Mouse (Mus musculus): Measurements from ENCODE around the gene Zfp598. TPM values are rescaled to one million over a fixed set of nuclear protein-coding genes. Genes with fewer than 3 reads are reported as not detected.
A peak's percentile ranks its signal among the peaks of the same experiment; 100 is the strongest.
"Not testable (repeated sequence)": the region's sequence is repeated elsewhere in the genome, so short reads cannot be mapped to it uniquely, and the experiment has no call there.

The Zfp598 gene
- polyA plus RNA-seq, 1 experiment = not detected

DNA sequence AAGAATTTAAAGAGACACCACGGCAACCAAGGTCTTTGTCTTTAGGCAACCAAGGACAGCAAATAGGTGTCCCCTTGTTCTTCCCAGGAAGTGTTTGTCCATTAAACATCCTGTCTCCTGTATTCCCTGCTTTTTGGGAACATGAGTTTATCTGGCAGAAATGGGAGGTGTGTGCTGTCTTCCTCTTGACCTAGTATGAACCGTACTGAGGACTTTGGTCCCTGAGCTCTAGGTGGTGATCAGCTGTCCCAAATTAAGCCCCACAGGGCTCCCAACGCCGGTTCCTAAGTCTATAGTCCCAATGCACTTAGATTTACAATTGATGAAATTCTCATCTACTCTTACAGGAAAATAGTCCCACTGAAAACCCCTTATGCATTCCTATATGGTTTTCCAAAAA is 18.7 kb upstream of the Zfp598 start:
- TF ChIP-seq POLR2A (IDR thresholded peaks at IDR 0.05; ENCODE audit: insufficient read depth, low read depth, low read length) = no peak
- TF ChIP-seq CTCF (IDR thresholded peaks at IDR 0.05; ENCODE audit: insufficient read depth, low read depth, low read length) = no peak
- peak overlapping the region; percentile 76; the same call in 1 of the 2 replicates for H3K4me3 ChIP-seq (ENCODE audit: insufficient read depth, low read depth, low read length)
- 69% methylated on average over 4 of the region's 4 CpGs for WGBS
- H3K27ac ChIP-seq (ENCODE audit: insufficient read depth, low read depth, low read length) = peak overlapping the region; percentile 64; the same call in 1 of the 2 replicates
- H3K4me1 ChIP-seq (ENCODE audit: control insufficient read depth, insufficient read depth, low read length) = peaks cover 35% of the 10 kb centered on the region

DNA sequence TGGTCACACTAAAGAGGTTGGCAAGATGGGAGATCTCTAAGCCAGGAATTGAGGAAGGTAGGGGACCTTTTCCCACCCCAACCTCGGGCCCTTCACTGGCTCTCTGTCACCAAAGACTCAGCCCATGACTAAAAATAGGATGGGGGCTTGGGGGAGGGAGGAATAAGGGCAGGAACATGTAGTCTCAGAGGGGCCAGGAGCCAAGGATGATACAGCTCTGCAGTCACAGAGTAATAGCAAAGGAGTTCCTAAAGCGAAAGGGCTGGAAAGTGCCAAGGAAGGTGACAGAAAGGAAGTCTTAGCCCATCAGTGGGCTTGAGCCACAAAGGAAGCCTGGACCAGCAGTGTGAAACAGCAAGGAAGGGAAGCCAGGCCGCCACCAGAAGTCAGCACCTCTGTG is 17.7 kb upstream of the Zfp598 start:
- peaks cover 29% of the 10 kb centered on the region for H3K4me1 ChIP-seq (ENCODE audit: control insufficient read depth, insufficient read depth, low read length)
- no peak for TF ChIP-seq CTCF (IDR thresholded peaks at IDR 0.05; ENCODE audit: insufficient read depth, low read depth, low read length)
- no peak for TF ChIP-seq POLR2A (IDR thresholded peaks at IDR 0.05; ENCODE audit: insufficient read depth, low read depth, low read length)
- H3K27ac ChIP-seq (ENCODE audit: insufficient read depth, low read depth, low read length) = no peak overlapping the region
- 80% methylated on average over 3 of the region's 3 CpGs for WGBS
- H3K4me3 ChIP-seq (ENCODE audit: insufficient read depth, low read depth, low read length) = no peak overlapping the region

GRCm38 (mm10) chr17:24653967-24654710 is 15.3 kb upstream of the Zfp598 start:
- H3K4me1 ChIP-seq (ENCODE audit: control insufficient read depth, insufficient read depth, low read length) = peaks cover 24% of the 10 kb centered on the region
- WGBS = 3% methylated on average over 19 of the region's 19 CpGs
- TF ChIP-seq CTCF (IDR thresholded peaks at IDR 0.05; ENCODE audit: insufficient read depth, low read depth, low read length) (peak; percentile 94), POLR2A (IDR thresholded peaks at IDR 0.05; ENCODE audit: insufficient read depth, low read depth, low read length) (no peak)
- H3K4me3 ChIP-seq (ENCODE audit: insufficient read depth, low read depth, low read length) = peak overlapping the region; percentile 14
- no peak overlapping the region for H3K27ac ChIP-seq (ENCODE audit: insufficient read depth, low read depth, low read length)

GRCm38 (mm10) chr17:24654969-24655368 is 14.5 kb upstream of the Zfp598 start:
- Histone ChIP-seq H3K27ac (ENCODE audit: insufficient read depth, low read depth, low read length) (no peak overlapping the region), H3K4me1 (ENCODE audit: control insufficient read depth, insufficient read depth, low read length) (peaks cover 23% of the 10 kb centered on the region), H3K4me3 (ENCODE audit: insufficient read depth, low read depth, low read length) (no peak overlapping the region)
- WGBS = 83% methylated on average over 4 of the region's 4 CpGs
- TF ChIP-seq POLR2A (IDR thresholded peaks at IDR 0.05; ENCODE audit: insufficient read depth, low read depth, low read length) = no peak
- TF ChIP-seq CTCF (IDR thresholded peaks at IDR 0.05; ENCODE audit: insufficient read depth, low read depth, low read length) = no peak

- 3% methylated on average over 47 of the region's 47 CpGs for WGBS
- no peak within 1 kb of the TSS for H3K27ac ChIP-seq (ENCODE audit: insufficient read depth, low read depth, low read length)
- H3K4me3 ChIP-seq (ENCODE audit: insufficient read depth, low read depth, low read length) = 0 out of 2 replicates have a peak within 1 kb of the TSS, but pooled peaks have one; percentile 1
- peaks cover 15% of the 10 kb centered on the region for H3K4me1 ChIP-seq (ENCODE audit: control insufficient read depth, insufficient read depth, low read length)
- TF ChIP-seq CTCF (IDR thresholded peaks at IDR 0.05; ENCODE audit: insufficient read depth, low read depth, low read length) (no peak), POLR2A (IDR thresholded peaks at IDR 0.05; ENCODE audit: insufficient read depth, low read depth, low read length) (no peak)
Observed at GRCm38 (mm10) chr17:24658017-24658758, 11.3 kb upstream of the Zfp598 start, which contains the start of gene Npw. TSS of gene Npw (minus strand) at chr17:24658457.

DNA sequence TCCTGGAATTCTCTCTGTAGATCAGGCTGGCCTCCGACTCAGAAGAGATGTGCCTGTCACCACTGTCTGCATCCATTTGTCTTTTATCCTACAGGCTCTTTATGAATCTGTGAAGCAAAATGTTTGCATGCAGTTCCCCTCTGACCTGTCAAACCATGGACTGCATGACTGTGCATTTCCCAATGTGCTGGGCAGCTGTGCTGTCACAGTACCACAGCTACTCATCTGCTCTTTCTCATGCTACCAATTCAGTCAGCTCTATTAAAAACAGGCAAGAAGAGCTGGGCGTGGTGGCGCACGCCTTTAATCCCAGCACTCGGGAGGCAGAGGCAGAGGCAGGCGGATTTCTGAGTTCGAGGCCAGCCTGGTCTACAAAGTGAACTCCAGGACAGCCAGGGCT is 2.5 kb upstream of the Zfp598 start:
- H3K27ac ChIP-seq (ENCODE audit: insufficient read depth, low read depth, low read length); H3K4me1 ChIP-seq (ENCODE audit: control insufficient read depth, insufficient read depth, low read length); H3K4me3 ChIP-seq (ENCODE audit: insufficient read depth, low read depth, low read length): not testable (repeated sequence)
- 70% methylated on average over 7 of the region's 7 CpGs for WGBS

- H3K4me1 ChIP-seq (ENCODE audit: control insufficient read depth, insufficient read depth, low read length) = peaks cover 11% of the 10 kb centered on the region
- TF ChIP-seq POLR2A (IDR thresholded peaks at IDR 0.05; ENCODE audit: insufficient read depth, low read depth, low read length) (no peak), CTCF (IDR thresholded peaks at IDR 0.05; ENCODE audit: insufficient read depth, low read depth, low read length) (no peak)
- 31% methylated on average over 6 of the region's 6 CpGs for WGBS
- no peak overlapping the region for H3K4me3 ChIP-seq (ENCODE audit: insufficient read depth, low read depth, low read length)
- no peak overlapping the region for H3K27ac ChIP-seq (ENCODE audit: insufficient read depth, low read depth, low read length)
Observed at GRCm38 (mm10) chr17:24667416-24667815, 2.1 kb upstream of the Zfp598 start.

DNA sequence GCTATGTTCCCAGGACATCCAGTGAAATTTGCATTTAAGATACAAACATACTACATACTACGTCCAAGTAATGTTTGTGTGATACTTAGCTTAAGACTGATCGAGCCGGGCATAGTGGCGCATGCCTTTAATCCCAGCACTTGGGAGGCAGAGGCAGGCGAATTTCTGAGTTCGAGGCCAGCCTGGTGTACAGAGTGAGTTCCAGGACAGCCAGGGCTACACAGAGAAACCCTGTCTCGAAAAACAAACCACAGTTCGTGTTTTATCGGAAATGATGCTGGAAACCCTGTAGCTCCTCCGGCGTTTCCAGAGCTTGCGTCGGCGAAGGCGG is 308 bp upstream of the Zfp598 start:
- Histone ChIP-seq H3K4me3 (ENCODE audit: insufficient read depth, low read depth, low read length) (peak overlapping the region; percentile 81), H3K27ac (ENCODE audit: insufficient read depth, low read depth, low read length) (peak overlapping the region; percentile 43), H3K4me1 (ENCODE audit: control insufficient read depth, insufficient read depth, low read length) (peaks cover 19% of the 10 kb centered on the region)
- WGBS = 9% methylated on average over 15 of the region's 15 CpGs

DNA sequence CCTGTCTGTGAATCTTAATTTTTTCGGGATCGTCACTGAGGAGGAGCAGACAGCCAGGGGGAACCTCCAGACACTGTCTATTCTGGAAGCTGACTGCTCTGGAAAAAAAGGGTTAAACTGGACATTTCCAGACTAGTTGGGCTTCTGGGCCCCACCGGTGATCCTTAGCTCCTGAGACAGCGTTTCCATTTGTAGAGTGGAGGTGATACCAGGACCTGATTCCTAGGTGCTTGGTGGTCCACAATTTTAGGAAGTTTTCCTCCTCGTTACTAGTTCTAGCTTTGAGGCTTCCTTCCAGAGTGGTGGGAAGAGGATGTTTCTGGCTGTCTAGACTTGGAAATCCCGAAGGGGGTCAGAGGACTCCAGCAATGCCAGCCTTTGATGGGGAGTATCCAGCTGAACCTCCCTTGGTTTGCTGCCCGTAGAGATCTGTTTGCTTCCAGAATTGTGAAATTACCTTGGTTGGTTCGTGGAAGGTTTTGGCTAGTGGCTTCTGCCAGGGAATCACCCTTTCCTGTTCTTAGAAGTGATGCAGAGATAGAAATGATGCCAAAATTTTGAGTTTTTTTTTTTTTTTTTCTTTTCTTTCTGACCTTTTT is 858 bp downstream of the Zfp598 start:
- no peak for TF ChIP-seq POLR2A (IDR thresholded peaks at IDR 0.05; ENCODE audit: insufficient read depth, low read depth, low read length)
- TF ChIP-seq CTCF (IDR thresholded peaks at IDR 0.05; ENCODE audit: insufficient read depth, low read depth, low read length) = no peak
- H3K4me3 ChIP-seq (ENCODE audit: insufficient read depth, low read depth, low read length) = peak overlapping the region; percentile 81
- 3% methylated on average over 8 of the region's 8 CpGs for WGBS
- H3K4me1 ChIP-seq (ENCODE audit: control insufficient read depth, insufficient read depth, low read length) = peaks cover 23% of the 10 kb centered on the region
- H3K27ac ChIP-seq (ENCODE audit: insufficient read depth, low read depth, low read length) = no peak overlapping the region

All from olfactory bulb, adult 2 months (tissue).